Comparison of ENCODE assay signal across 19 mouse cellular contexts in genomic region chr16:92821596-92821937, GRCm38 (mm10). TPM values are rescaled to one million over a fixed set of nuclear protein-coding genes. Genes with fewer than 3 reads are reported as not detected.
DNase-seq lines count a peak whose midpoint lies in the region; ATAC-seq and TF ChIP-seq lines count a peak whose summit lies in the region.
"Had no signal": no experiment of that assay in that cellular context is flagged by ENCODE, and none has a peak within 500 bp of the region (broad histone marks: within the 10 kb centered on the region; RNA-seq: fewer than 3 reads in every experiment).

No protein-coding gene starts in this region.

- H3K79me2 ChIP-seq in MEL (ENCODE audit: control insufficient read depth, insufficient read depth, low read length, poor library complexity): peaks cover 68% of the 10 kb centered on the region

- DNase-seq in MEL (ENCODE audit: low read depth, low spot score): no peak
- no peak for DNase-seq in liver, embryonic 14.5 days (ENCODE audit: low read depth in 3 of 3, low spot score in 3 of 3)
- no peak for DNase-seq in kidney, postnatal 4 days
- no peak for DNase-seq in layer of hippocampus, postnatal 14 days (ENCODE audit: low spot score in 2 of 2)
- no peak for DNase-seq in right cerebral cortex, postnatal 25 days
- DNase-seq: adrenal gland, postnatal 10 days; cerebellum, adult 8-10 months; kidney, adult 11 months; layer of hippocampus, postnatal 36 days; lung, adult 2 months; lung, postnatal 14 days had no signal

- TF ChIP-seq CTCF in MEL (IDR thresholded peaks at IDR 0.05 in 2 of 3, conservative IDR thresholded peaks at IDR 0.05 in 1 of 3; ENCODE audit: control insufficient read depth in 1 of 3, insufficient read depth in 1 of 3, low read depth in 2 of 3, low read length in 3 of 3, poor library complexity in 1 of 3, severe bottlenecking in 1 of 3): no peak
- no peak for TF ChIP-seq CTCF in liver, embryonic 14.5 days (IDR thresholded peaks at IDR 0.05; ENCODE audit: low read depth)

- peaks cover 26% of the 10 kb centered on the region for H3K4me1 ChIP-seq in heart, embryonic 13.5 days
- peaks cover 21% of the 10 kb centered on the region for H3K4me1 ChIP-seq in heart, embryonic 12.5 days (replicated peaks)
- H3K4me1 ChIP-seq in MEL (ENCODE audit: control insufficient read depth in 1 of 2, insufficient read depth in 2 of 2, low read length in 2 of 2): peaks cover 4 to 55% of the 10 kb centered on the region in 2 experiments
- H3K4me1 ChIP-seq in liver, embryonic 14.5 days (replicated peaks; ENCODE audit: control insufficient read depth in 2 of 2, insufficient read depth in 2 of 2, low read length in 1 of 2): peaks cover 57 to 69% of the 10 kb centered on the region in 2 experiments
- H3K4me1 ChIP-seq: midbrain, embryonic 15.5 days had no signal

- no peaks in the 10 kb centered on the region for H3K36me3 ChIP-seq in heart, embryonic 13.5 days
- H3K36me3 ChIP-seq in heart, embryonic 12.5 days: no peaks in the 10 kb centered on the region
- H3K36me3 ChIP-seq in MEL (ENCODE audit: control insufficient read depth in 1 of 2, insufficient read depth in 2 of 2, low read length in 2 of 2): peaks cover 6 to 47% of the 10 kb centered on the region in 2 experiments; a peak in 3 of 4 replicates
- H3K36me3 ChIP-seq in liver, embryonic 14.5 days (replicated peaks; ENCODE audit: control insufficient read depth, insufficient read depth, low read depth): no peaks in the 10 kb centered on the region
- H3K36me3 ChIP-seq: forebrain, embryonic 15.5 days; kidney, embryonic 15.5 days; limb, embryonic 12.5 days; midbrain, embryonic 15.5 days; neural tube, embryonic 15.5 days had no signal

- H3K4me2 ChIP-seq in heart, embryonic 13.5 days: peak overlapping the region; percentile 4; the same call in 1 of the 2 replicates
- H3K4me2 ChIP-seq in heart, embryonic 12.5 days: no peak overlapping the region
- peak overlapping the region; percentile 91 for H3K4me2 ChIP-seq in liver, embryonic 14.5 days (ENCODE audit: low read depth)
- H3K4me2 ChIP-seq: forebrain, embryonic 15.5 days; kidney, embryonic 15.5 days; limb, embryonic 12.5 days; midbrain, embryonic 15.5 days; neural tube, embryonic 15.5 days had no signal

- no peak for TF ChIP-seq POLR2A in MEL (IDR thresholded peaks at IDR 0.05; ENCODE audit: control insufficient read depth in 1 of 2, insufficient read depth in 1 of 2, low read depth in 1 of 2, low read length in 2 of 2, poor library complexity in 1 of 2)

- WGBS in heart, embryonic 13.5 days: 67% methylated on average over 5 of the region's 5 CpGs
- WGBS in heart, embryonic 12.5 days: 65% methylated on average over 5 of the region's 5 CpGs
- 7% methylated on average over 5 of the region's 5 CpGs for WGBS in liver, embryonic 14.5 days (ENCODE audit: insufficient replicate concordance)

- no peaks in the 10 kb centered on the region for H3K9me3 ChIP-seq in heart, embryonic 13.5 days
- no peaks in the 10 kb centered on the region for H3K9me3 ChIP-seq in heart, embryonic 12.5 days (replicated peaks)
- H3K9me3 ChIP-seq in MEL (replicated peaks; ENCODE audit: insufficient read depth, low read length): no peaks in the 10 kb centered on the region
- H3K9me3 ChIP-seq in liver, embryonic 14.5 days (ENCODE audit: control insufficient read depth, low read length): no peaks in the 10 kb centered on the region
- H3K9me3 ChIP-seq: forebrain, embryonic 15.5 days; kidney, embryonic 15.5 days; limb, embryonic 12.5 days; midbrain, embryonic 15.5 days; neural tube, embryonic 15.5 days had no signal

- peaks cover 92% of the 10 kb centered on the region for H3K27me3 ChIP-seq in heart, embryonic 13.5 days (replicated peaks)
- H3K27me3 ChIP-seq in heart, embryonic 12.5 days (replicated peaks): peaks cover 80% of the 10 kb centered on the region
- no peaks in the 10 kb centered on the region for H3K27me3 ChIP-seq in MEL (ENCODE audit: control insufficient read depth in 1 of 2, insufficient read depth in 2 of 2, low read length in 2 of 2)
- no peaks in the 10 kb centered on the region for H3K27me3 ChIP-seq in liver, embryonic 14.5 days (ENCODE audit: control insufficient read depth, insufficient read depth, low read length)
- H3K27me3 ChIP-seq: forebrain, embryonic 15.5 days; midbrain, embryonic 15.5 days had no signal

- ATAC-seq in heart, embryonic 13.5 days (ENCODE audit: extremely low read depth, insufficient number of reproducible peaks, low FRiP score, low TSS enrichment): no peak
- no peak for ATAC-seq in heart, embryonic 12.5 days (ENCODE audit: insufficient number of reproducible peaks, low FRiP score)
- ATAC-seq in liver, embryonic 14.5 days (ENCODE audit: insufficient read depth): no peak
- peak; percentile 5; the same call in 1 of the 2 replicates for ATAC-seq in neutrophil, adult 5-6 weeks (ENCODE audit: extremely low read depth, insufficient number of reproducible peaks, low FRiP score, poor library complexity, severe bottlenecking)
- ATAC-seq: forebrain, embryonic 15.5 days; midbrain, embryonic 15.5 days had no signal

- H3K9ac ChIP-seq in heart, embryonic 13.5 days: no peak overlapping the region
- no peak overlapping the region for H3K9ac ChIP-seq in heart, embryonic 12.5 days
- peak overlapping the region; percentile 37 for H3K9ac ChIP-seq in MEL (ENCODE audit: control insufficient read depth, low read depth, low read length, poor library complexity, severe bottlenecking)
- H3K9ac ChIP-seq in liver, embryonic 14.5 days (replicated peaks): peak overlapping the region; percentile 29
- H3K9ac ChIP-seq: forebrain, embryonic 15.5 days; kidney, embryonic 15.5 days; limb, embryonic 12.5 days; midbrain, embryonic 15.5 days; neural tube, embryonic 15.5 days had no signal

- no peak overlapping the region for H3K27ac ChIP-seq in heart, embryonic 13.5 days (replicated peaks)
- H3K27ac ChIP-seq in heart, embryonic 12.5 days (ENCODE audit: poor library complexity, severe bottlenecking): no peak overlapping the region
- H3K27ac ChIP-seq in MEL (ENCODE audit: control insufficient read depth, low read depth, low read length): peak overlapping the region; percentile 92
- peak overlapping the region; percentile 93 for H3K27ac ChIP-seq in liver, embryonic 14.5 days
- H3K27ac ChIP-seq: forebrain, embryonic 15.5 days; kidney, embryonic 15.5 days; limb, embryonic 12.5 days; midbrain, embryonic 15.5 days; neural tube, embryonic 15.5 days had no signal

- TF ChIP-seq EP300 in MEL (IDR thresholded peaks at IDR 0.05; ENCODE audit: low read depth in 1 of 2, low read length in 2 of 2): no peak
- TF ChIP-seq EP300 in liver, embryonic 14.5 days (IDR thresholded peaks at IDR 0.05; ENCODE audit: low read depth): no peak

- no peak overlapping the region for H3K4me3 ChIP-seq in heart, embryonic 13.5 days
- no peak overlapping the region for H3K4me3 ChIP-seq in heart, embryonic 12.5 days
- 0 out of 4 replicates have a peak overlapping the region, but pooled peaks of 1 of the 2 experiments have one; percentile 3 for H3K4me3 ChIP-seq in MEL (ENCODE audit: control insufficient read depth in 1 of 2, insufficient read depth in 1 of 2, low read depth in 2 of 2, low read length in 2 of 2)
- H3K4me3 ChIP-seq in liver, embryonic 14.5 days (ENCODE audit: insufficient read depth in 1 of 2, low read depth in 2 of 2, low read length in 2 of 2): peak overlapping the region in 1 of 2 experiments; percentile 45; a peak in 1 of 4 replicates
- H3K4me3 ChIP-seq: forebrain, embryonic 15.5 days; kidney, embryonic 15.5 days; limb, embryonic 12.5 days; midbrain, embryonic 15.5 days; neural tube, embryonic 15.5 days had no signal

- no peak for TF ChIP-seq RAD21 in MEL (IDR thresholded peaks at IDR 0.05; ENCODE audit: low read depth, low read length)

TF ChIP-seq in MEL, 35 proteins besides CTCF, POLR2A, EP300 and RAD21:
- TF ChIP-seq TBP (IDR thresholded peaks at IDR 0.05; ENCODE audit: low read depth, low read length) (no peak), CHD2 (IDR thresholded peaks at IDR 0.05; ENCODE audit: low read length) (no peak), MEF2A (IDR thresholded peaks at IDR 0.05; ENCODE audit: extremely low read depth, insufficient replicate concordance, low read depth, low read length, poor library complexity, severe bottlenecking) (no peak), JUND (IDR thresholded peaks at IDR 0.05; ENCODE audit: low read depth, low read length) (no peak)

RNA-seq across cellular contexts. Expression of gene Runx1, which starts 4.4 kb away (rescaled TPM):
- polyA plus RNA-seq in heart, embryonic 13.5 days (2015; fragmentation: Nextera tagmentation; extraction: Ambion mirVana): 1.1 TPM in 2 replicates
- polyA plus RNA-seq in heart, embryonic 12.5 days (2016; fragmentation: Nextera tagmentation; extraction: Ambion mirVana): 1.3 and 1.5 TPM in 2 replicates
- 14.3 and 17.1 TPM in 2 replicates for total RNA-seq in MEL (2012; rRNA removed)
- polyA plus RNA-seq in MEL (2012; ENCODE audit: insufficient read depth in 1 of 2, insufficient read length in 2 of 2, low read depth in 1 of 2, low replicate concordance in 2 of 2, missing spikeins in 1 of 2): 10 to 100 TPM in 1 of 2 experiments, not detected in 1; 23.5 TPM
- polyA plus RNA-seq in liver, embryonic 14.5 days (2012; rRNA removed): 2.7 and 3.0 TPM in 2 replicates
- 4.4 and 4.5 TPM in 2 replicates for polyA plus RNA-seq in liver, embryonic 14.5 days (2014; fragmentation: Nextera tagmentation; extraction: Ambion mirVana)
- total RNA-seq in neutrophil, adult 5-6 weeks (2017): 63.7 and 69.4 TPM in 2 replicates
- total RNA-seq in layer of hippocampus, postnatal 14 days (2021): 1 to 10 TPM; 1.9 to 2.6 TPM

Comparison
In these comparisons a context has a peak if more than half of its experiments do, and no peak if none do; other contexts are left out.
1. H3K27ac ChIP-seq: peak in MEL (single experiment) and liver, embryonic 14.5 days (single experiment); none in heart, embryonic 13.5 days (single experiment) and heart, embryonic 12.5 days (single experiment).
2. H3K9ac ChIP-seq: peak in MEL (single experiment) and liver, embryonic 14.5 days (single experiment); none in heart, embryonic 13.5 days (single experiment) and heart, embryonic 12.5 days (single experiment).